ENCODE assay signal across 17 mouse cellular contexts in the genomic region with DNA sequence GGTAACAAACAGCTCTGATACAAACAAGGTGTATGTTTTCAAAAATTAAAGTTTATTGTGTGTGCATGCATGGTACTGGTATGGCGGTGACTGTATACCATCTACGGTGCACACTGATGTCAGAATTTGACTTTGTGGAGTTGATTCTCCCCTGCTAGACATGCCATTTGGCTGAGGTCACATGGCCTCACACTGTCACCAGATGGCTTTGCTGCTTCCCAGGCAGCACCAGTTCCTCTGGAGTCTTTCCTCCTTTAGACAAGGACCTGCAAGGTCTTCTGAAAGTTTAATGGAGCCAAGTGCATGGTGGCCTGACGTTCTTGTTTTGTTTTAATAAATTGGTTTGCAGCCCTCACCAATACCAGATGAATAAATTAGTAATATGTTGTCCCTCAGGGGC.
A peak's percentile ranks its signal among the peaks of the same experiment; 100 is the strongest.
DNase-seq lines count a peak whose midpoint lies in the region; TF ChIP-seq lines count a peak whose summit lies in the region.
"Had no signal": no experiment of that assay in that cellular context is flagged by ENCODE, and none has a peak within 500 bp of the region (broad histone marks: within the 10 kb centered on the region; RNA-seq: fewer than 3 reads in every experiment).

No protein-coding gene starts in this region.

- H3K27ac ChIP-seq in left cerebral cortex, adult 2 months = peak overlapping the region; percentile 1; the same call in 1 of the 2 replicates
- no peak overlapping the region for H3K27ac ChIP-seq in cerebellum, adult 2 months (ENCODE audit: insufficient read depth, low read length)
- peak overlapping the region; percentile 15; the same call in 1 of the 2 replicates for H3K27ac ChIP-seq in cortical plate, adult 2 months (ENCODE audit: insufficient read depth, low read length)
- H3K27ac ChIP-seq: embryonic facial prominence, embryonic 12.5 days; forebrain, embryonic 15.5 days; heart, embryonic 13.5 days; hindbrain, embryonic 15.5 days had no signal

- no peak overlapping the region for H3K4me3 ChIP-seq in left cerebral cortex, adult 2 months
- no peak overlapping the region for H3K4me3 ChIP-seq in cerebellum, adult 2 months (replicated peaks; ENCODE audit: insufficient read depth, low read depth, low read length)
- no peak overlapping the region for H3K4me3 ChIP-seq in cortical plate, adult 2 months (ENCODE audit: insufficient read depth, low read length)
- H3K4me3 ChIP-seq: embryonic facial prominence, embryonic 12.5 days; forebrain, embryonic 15.5 days; heart, embryonic 13.5 days; hindbrain, embryonic 15.5 days had no signal

- 12% methylated on average over 3 of the region's 3 CpGs for WGBS in cerebellum, adult 2 months

- intact Hi-C loops in left cerebral cortex, adult 2 months (cut with DNase I) = no loop called here
- intact Hi-C loops in left cerebral cortex, postnatal 14 days (cut with DNase I) = no loop called here

- no peak for TF ChIP-seq CTCF in left cerebral cortex, adult 2 months (IDR thresholded peaks at IDR 0.05)
- no peak for TF ChIP-seq CTCF in cerebellum, adult 2 months (IDR thresholded peaks at IDR 0.05; ENCODE audit: borderline replicate concordance, insufficient read depth, low read depth, low read length)
- TF ChIP-seq CTCF in cortical plate, adult 2 months (IDR thresholded peaks at IDR 0.05; ENCODE audit: extremely low read depth, insufficient read depth, low read length) = no peak

- H3K27me3 ChIP-seq in cerebellum, adult 2 months (ENCODE audit: control insufficient read depth, insufficient read depth, low read length) = no peaks in the 10 kb centered on the region
- H3K27me3 ChIP-seq: embryonic facial prominence, embryonic 12.5 days; forebrain, embryonic 15.5 days; heart, embryonic 13.5 days; hindbrain, embryonic 15.5 days; Patski had no signal

- H3K4me1 ChIP-seq in cerebellum, adult 2 months (ENCODE audit: control insufficient read depth, insufficient read depth, low read length) = peaks cover 31% of the 10 kb centered on the region
- H3K4me1 ChIP-seq in cortical plate, adult 2 months (ENCODE audit: control insufficient read depth, insufficient read depth, low read length) = peaks cover 7% of the 10 kb centered on the region; the same call in 1 of the 2 replicates
- H3K4me1 ChIP-seq: forebrain, embryonic 15.5 days had no signal

- DNase-seq in left cerebral cortex, adult 2 months (ENCODE audit: extremely low spot score in 1 of 2, low spot score in 2 of 2) = no peak
- no peak for DNase-seq in left cerebral cortex, postnatal 14 days (ENCODE audit: low spot score in 2 of 2)
- peak; percentile 72 to 84 for DNase-seq in cerebellum, adult 2 months
- peak; percentile 49 to 64 for DNase-seq in cerebellum, postnatal 10 days
- no peak for DNase-seq in urinary bladder, postnatal 14 days (ENCODE audit: low spot score)
- DNase-seq in kidney, adult 11 months = no peak
- DNase-seq in spleen, adult 12 weeks (ENCODE audit: low spot score) = no peak
- DNase-seq: adrenal gland, postnatal 25 days; gastrocnemius, postnatal 14 days; heart, postnatal 36 days; kidney, adult 8-10 months had no signal

- TF ChIP-seq POLR2A in cerebellum, adult 2 months (IDR thresholded peaks at IDR 0.05; ENCODE audit: borderline replicate concordance, insufficient read depth, low read length) = no peak
- no peak for TF ChIP-seq POLR2A in cortical plate, adult 2 months (IDR thresholded peaks at IDR 0.05; ENCODE audit: extremely low read depth, insufficient read depth, low read length)

Comparison
In these comparisons a context has a peak if more than half of its experiments do, and no peak if none do; other contexts are left out.
1. DNase-seq: peak in cerebellum, adult 2 months (2 of 2) and cerebellum, postnatal 10 days (2 of 2); none in left cerebral cortex, adult 2 months (0 of 2), left cerebral cortex, postnatal 14 days (0 of 2), urinary bladder, postnatal 14 days (single experiment), kidney, adult 11 months (single experiment) and spleen, adult 12 weeks (single experiment).